Mouse (Mus musculus): Measurements from ENCODE around the gene Ugt1a6b.

DNA sequence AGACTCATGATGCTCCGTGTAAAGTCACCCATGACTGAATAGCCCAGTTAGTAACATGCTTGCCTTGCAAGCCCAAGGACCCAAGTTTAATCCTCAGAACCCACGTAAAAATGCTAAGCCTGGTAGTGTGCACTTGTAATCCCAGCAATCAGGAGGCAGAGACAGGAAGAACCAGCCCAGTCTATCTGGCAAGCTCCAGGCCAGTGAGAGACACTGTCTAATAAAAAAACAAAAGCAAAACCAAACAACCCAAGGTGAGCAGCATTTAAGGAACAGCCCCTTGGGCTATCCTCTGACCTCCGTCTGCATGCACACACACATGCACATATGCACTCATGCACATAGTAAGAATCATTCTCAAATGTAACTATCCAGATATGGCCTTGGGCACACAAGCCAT, 126.5 kb downstream of the Ugt1a6b start:
- TF ChIP-seq CTCF (IDR thresholded peaks at IDR 0.05) (no peak), POLR2A (IDR thresholded peaks at IDR 0.05; ENCODE audit: insufficient read depth, low read depth, low read length) (no peak), EP300 (IDR thresholded peaks at IDR 0.05; ENCODE audit: insufficient read depth, low read depth, low read length) (no peak)

All from heart, adult 2 months (tissue).